ENCODE assay signal across 9 mouse cellular contexts in genomic region chr2:25463630-25464029, GRCm38 (mm10).
"Had no signal": no experiment of that assay in that cellular context is flagged by ENCODE, and none has a peak within 500 bp of the region (broad histone marks: within the 10 kb centered on the region; RNA-seq: fewer than 3 reads in every experiment).

No protein-coding gene starts in this region.

- DNase-seq: kidney, adult 2 months; kidney, postnatal 14 days; lung, embryonic 14.5 days; lung, postnatal 10 days; lung, postnatal 4 days; midbrain, embryonic 14.5 days; retina, postnatal 1 day; right cerebral cortex, postnatal 25 days; thymus, postnatal 14 days had no signal
